Mouse (Mus musculus): ENCODE results near the gene Cox14.

GRCm38 (mm10) chr15:99733186-99733585, 7.8 kb downstream of the Cox14 start:
- TF ChIP-seq POLR2A (IDR thresholded peaks at IDR 0.05; ENCODE audit: borderline replicate concordance, insufficient read depth, low read length) (no peak), CTCF (IDR thresholded peaks at IDR 0.05; ENCODE audit: borderline replicate concordance, insufficient read depth, low read depth, low read length) (no peak)

Data from cerebellum, adult 2 months (tissue).